Mouse (Mus musculus) heart, adult 2 months (tissue): ENCODE measurements around the gene Znrf3.

Source experiments
- CTCF ChIP-seq: fragments of 200-600 bp; IDR thresholded peaks from 2 replicates; pipeline ENCODE4 v1.8.1; 2022; ENCODE audit warnings: antibody characterized with exemption, mild to moderate bottlenecking, moderate library complexity
- POLR2A ChIP-seq: fragments of 200-500 bp; IDR thresholded peaks from 2 replicates; pipeline ENCODE4 v1.6.1; 2011; ENCODE audit warnings: mild to moderate bottlenecking, low read depth, low read length, control low read depth; ENCODE audit not compliant: insufficient read depth

- TF ChIP-seq CTCF (no peak), POLR2A (no peak)
Observed at GRCm38 (mm10) chr11:5248200-5248599, 196.4 kb downstream of the Znrf3 start.
